Mouse (Mus musculus) embryonic facial prominence, embryonic 15.5 days (tissue): ENCODE measurements around the gene Usp15. TPM values are rescaled to one million over a fixed set of nuclear protein-coding genes. Genes with fewer than 3 reads are reported as not detected.
"Not testable (repeated sequence)": the region's sequence is repeated elsewhere in the genome, so short reads cannot be mapped to it uniquely, and the experiment has no call there.

Source experiments
- ATAC-seq: fragments of 200-750 bp; cut with Nextera tagmentation; 2 replicates; pipeline ENCODE4 v1.8.0; 2017; ENCODE audit warnings: low read depth, moderate TSS enrichment; ENCODE audit not compliant: insufficient number of reproducible peaks, low FRiP score, low TSS enrichment
- H3K27ac ChIP-seq: fragments of 300-500 bp; sonication (generic); replicated peaks from 2 replicates; pipeline ENCODE4 v1.5.1; 2015; ENCODE audit warnings: mild to moderate bottlenecking, inconsistent platforms
- H3K27me3 ChIP-seq: fragments of 300-500 bp; sonication (generic); 2 replicates; pipeline ENCODE4 v1.6.1; 2015; ENCODE audit warnings: inconsistent platforms
- H3K36me3 ChIP-seq: fragments of 300-500 bp; sonication (generic); 2 replicates; pipeline ENCODE4 v1.6.1; 2015; ENCODE audit warnings: mild to moderate bottlenecking, inconsistent platforms
- H3K4me1 ChIP-seq: fragments of 300-500 bp; sonication (generic); 2 replicates; pipeline ENCODE4 v1.6.1; 2015; ENCODE audit warnings: inconsistent platforms
- H3K4me2 ChIP-seq: fragments of 300-500 bp; sonication (generic); replicated peaks from 2 replicates; pipeline ENCODE4 v1.6.1; 2015; ENCODE audit warnings: mild to moderate bottlenecking, inconsistent platforms
- H3K4me3 ChIP-seq: fragments of 300-500 bp; sonication (generic); replicated peaks from 2 replicates; pipeline ENCODE4 v1.5.1; 2015; ENCODE audit warnings: mild to moderate bottlenecking, inconsistent platforms
- H3K9ac ChIP-seq: fragments of 300-500 bp; sonication (generic); 2 replicates; pipeline ENCODE4 v1.6.1; 2015; ENCODE audit warnings: inconsistent platforms
- H3K9me3 ChIP-seq: fragments of 300-500 bp; sonication (generic); replicated peaks from 2 replicates; pipeline ENCODE4 v1.6.1; 2016; ENCODE audit warnings: inconsistent platforms
- WGBS: fragments of 180-500 bp; shearing (Covaris S2); methylation state at CpG from one replicate; pipeline ENCODE4 v1.1.7; 2015; 5-methylcytosine and 5-hydroxymethylcytosine counted together
- polyA plus RNA-seq: library from polyadenylated mRNA; unstranded; fragments of >200 nt; fragmentation: Nextera tagmentation; extraction: Ambion mirVana; gene quantifications from 2 replicates; pipeline ENCODE4 v1.2.1, GENCODE M21; 2015

The Usp15 gene
- 53.9 and 60.5 TPM in 2 replicates for polyA plus RNA-seq

DNA sequence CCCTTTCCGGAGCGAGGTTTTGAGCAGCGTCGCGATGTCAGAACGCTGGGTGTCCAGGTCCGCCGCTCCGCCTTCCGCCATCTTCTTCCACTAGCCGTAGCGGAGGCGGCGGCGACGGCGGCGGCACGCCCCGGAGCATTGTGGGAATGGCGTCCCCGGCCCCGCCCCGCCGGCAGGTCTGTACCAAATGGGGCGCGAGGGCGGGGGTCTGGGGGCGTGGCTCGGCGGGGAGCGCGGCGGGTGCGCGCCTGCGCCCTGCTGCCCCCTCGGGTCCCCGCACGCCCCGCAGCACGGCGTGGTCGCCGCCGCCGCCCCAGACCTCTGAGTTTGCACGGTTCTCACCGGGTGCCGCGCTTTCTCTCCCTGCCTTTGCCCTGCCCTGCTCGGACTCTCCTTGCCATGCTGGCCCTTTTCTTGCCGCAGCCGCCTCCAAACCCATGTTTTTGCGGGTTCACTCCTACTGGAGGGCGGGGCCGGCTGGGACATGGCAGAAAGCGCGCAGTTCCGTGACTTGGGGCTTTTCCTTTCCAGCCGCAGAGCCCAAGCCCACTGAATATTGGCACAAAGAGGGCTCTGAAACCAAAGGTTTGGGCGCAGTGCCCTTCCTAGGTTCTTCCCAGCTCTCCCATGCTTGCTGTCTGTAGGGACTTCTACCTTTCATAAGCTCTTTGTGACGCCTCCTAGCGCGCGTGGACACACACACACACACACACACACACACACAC lies at the start of gene Usp15:
TSS of gene Usp15 (minus strand) at position 161 of the 725 bp plus-strand sequence.
- H3K4me2 ChIP-seq = peak within 1 kb of the TSS; percentile 61
- H3K4me3 ChIP-seq = peak within 1 kb of the TSS; percentile 87
- no peaks in the 10 kb centered on the region for H3K27me3 ChIP-seq
- peak within 1 kb of the TSS; percentile 62 for H3K9ac ChIP-seq
- under 1% methylated on average over 66 of the region's 66 CpGs for WGBS
- no peaks in the 10 kb centered on the region for H3K36me3 ChIP-seq
- peaks cover 8% of the 10 kb centered on the region; the same call in 1 of the 2 replicates for H3K4me1 ChIP-seq
- peak within 1 kb of the TSS; percentile 93 for H3K27ac ChIP-seq
- H3K9me3 ChIP-seq = no peaks in the 10 kb centered on the region
- ATAC-seq = peak; percentile 97

DNA sequence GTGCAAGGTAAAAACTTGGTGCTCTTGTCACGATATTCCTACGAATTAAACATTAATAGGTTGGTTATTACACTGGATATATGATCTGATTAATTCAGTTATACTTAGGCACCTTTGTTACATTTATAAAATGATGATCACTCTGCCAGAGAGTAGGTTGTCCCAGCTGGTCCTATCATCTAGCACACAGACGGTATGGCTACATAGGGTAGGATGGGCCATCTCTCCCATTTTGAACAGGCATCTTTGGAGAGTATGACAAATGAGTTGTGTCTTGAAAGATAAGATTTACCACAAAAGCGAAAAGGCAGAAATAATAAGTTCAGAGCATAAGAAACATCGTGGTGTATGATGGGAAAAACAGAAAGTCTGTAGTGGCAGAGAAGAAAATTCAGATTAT lies 32.6 kb upstream of the Usp15 start:
- no peaks in the 10 kb centered on the region for H3K27me3 ChIP-seq
- no peak overlapping the region for H3K4me3 ChIP-seq
- WGBS = 91% methylated on average over 5 of the region's 5 CpGs
- no peaks in the 10 kb centered on the region for H3K9me3 ChIP-seq
- H3K9ac ChIP-seq = no peak overlapping the region
- H3K4me1 ChIP-seq = no peaks in the 10 kb centered on the region
- ATAC-seq = no peak
- no peak overlapping the region for H3K4me2 ChIP-seq
- no peaks in the 10 kb centered on the region for H3K36me3 ChIP-seq
- no peak overlapping the region for H3K27ac ChIP-seq

DNA sequence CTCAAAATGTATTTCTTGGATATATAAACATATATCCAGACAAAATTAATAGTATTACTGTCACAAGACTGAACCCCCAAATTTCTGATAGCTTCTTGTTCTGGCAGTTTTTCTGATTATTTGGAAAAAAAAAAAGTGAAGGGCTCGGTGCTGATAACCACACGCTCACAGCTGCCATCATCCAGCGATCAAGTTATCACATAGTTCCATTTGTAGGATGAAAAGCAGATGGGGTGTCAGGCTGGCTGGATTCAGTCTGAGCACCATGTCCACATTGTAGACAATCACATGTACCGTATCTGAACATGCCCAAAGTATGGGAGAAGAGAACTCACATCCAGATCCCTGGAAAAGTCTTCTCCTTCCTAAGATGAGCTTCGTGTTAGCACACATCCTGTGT lies 26.0 kb upstream of the Usp15 start:
- Histone ChIP-seq H3K4me1 (no peaks in the 10 kb centered on the region), H3K9ac (no peak overlapping the region), H3K9me3 (no peaks in the 10 kb centered on the region), H3K27me3 (no peaks in the 10 kb centered on the region), H3K36me3 (no peaks in the 10 kb centered on the region), H3K27ac (no peak overlapping the region), H3K4me3 (no peak overlapping the region), H3K4me2 (no peak overlapping the region)
- 86% methylated on average over 5 of the region's 5 CpGs for WGBS
- no peak for ATAC-seq

DNA sequence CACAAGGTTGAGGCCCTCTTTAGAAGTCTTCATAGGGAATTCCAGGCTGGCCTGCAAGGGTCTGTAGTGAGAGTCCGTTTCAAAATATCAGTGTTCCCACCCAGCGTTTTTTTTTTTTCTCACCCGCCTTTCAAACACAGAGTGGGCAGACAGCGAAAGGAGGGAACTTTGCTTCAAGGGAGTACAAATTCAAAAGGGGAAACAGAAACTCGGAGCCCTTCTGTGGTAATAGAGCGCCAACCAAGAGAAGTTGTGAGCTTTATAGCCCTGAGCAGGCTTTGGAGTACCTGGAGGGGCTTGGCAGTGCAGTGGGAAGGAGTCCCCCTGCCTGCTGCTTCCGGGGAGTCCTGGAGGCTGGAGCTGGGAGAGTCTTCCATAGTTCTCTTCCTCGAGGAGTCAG lies 12.7 kb upstream of the Usp15 start:
- Histone ChIP-seq H3K4me1 (no peaks in the 10 kb centered on the region), H3K4me2 (no peak overlapping the region), H3K36me3 (no peaks in the 10 kb centered on the region), H3K9me3 (no peaks in the 10 kb centered on the region), H3K4me3 (no peak overlapping the region), H3K27ac (no peak overlapping the region), H3K27me3 (no peaks in the 10 kb centered on the region), H3K9ac (no peak overlapping the region)
- WGBS = 73% methylated on average over 8 of the region's 8 CpGs
- no peak for ATAC-seq

GRCm38 (mm10) chr10:123208336-123208735 lies 11.5 kb upstream of the Usp15 start:
- no peaks in the 10 kb centered on the region for H3K36me3 ChIP-seq
- H3K4me2 ChIP-seq = no peak overlapping the region
- 93% methylated on average over 9 of the region's 9 CpGs for whole genome bisulfite sequencing
- no peak for ATAC-seq
- no peak overlapping the region for H3K4me3 ChIP-seq
- H3K9ac ChIP-seq = no peak overlapping the region
- H3K4me1 ChIP-seq = no peaks in the 10 kb centered on the region
- H3K27ac ChIP-seq = no peak overlapping the region
- no peaks in the 10 kb centered on the region for H3K9me3 ChIP-seq
- H3K27me3 ChIP-seq = no peaks in the 10 kb centered on the region

GRCm38 (mm10) chr10:123206074-123206473 lies 9.3 kb upstream of the Usp15 start:
- no peaks in the 10 kb centered on the region for H3K9me3 ChIP-seq
- no peak overlapping the region for H3K27ac ChIP-seq
- no peaks in the 10 kb centered on the region for H3K36me3 ChIP-seq
- H3K4me1 ChIP-seq = no peaks in the 10 kb centered on the region
- no peak overlapping the region for H3K9ac ChIP-seq
- no peaks in the 10 kb centered on the region for H3K27me3 ChIP-seq
- no peak overlapping the region for H3K4me2 ChIP-seq
- WGBS = 80% methylated on average over 6 of the region's 6 CpGs
- no peak for ATAC-seq
- H3K4me3 ChIP-seq = no peak overlapping the region

- H3K27ac ChIP-seq, H3K27me3 ChIP-seq, H3K9me3 ChIP-seq, H3K4me2 ChIP-seq, H3K4me3 ChIP-seq, H3K9ac ChIP-seq, ATAC-seq, H3K36me3 ChIP-seq, H3K4me1 ChIP-seq: not testable (repeated sequence)
- 93% methylated on average over 3 of the region's 3 CpGs for WGBS
Observed at GRCm38 (mm10) chr10:123205364-123205763, 8.6 kb upstream of the Usp15 start.

- H3K36me3 ChIP-seq = no peaks in the 10 kb centered on the region
- no peaks in the 10 kb centered on the region for H3K9me3 ChIP-seq
- ATAC-seq = no peak
- no peak overlapping the region for H3K27ac ChIP-seq
- no peak overlapping the region for H3K4me3 ChIP-seq
- H3K4me1 ChIP-seq = no peaks in the 10 kb centered on the region
- 77% methylated on average over 23 of the region's 23 CpGs for WGBS
- H3K27me3 ChIP-seq = no peaks in the 10 kb centered on the region
- no peak overlapping the region for H3K9ac ChIP-seq
- no peak overlapping the region for H3K4me2 ChIP-seq
Observed at GRCm38 (mm10) chr10:123201981-123202758, 5.4 kb upstream of the Usp15 start.

- no peak overlapping the region for H3K9ac ChIP-seq
- no peaks in the 10 kb centered on the region for H3K36me3 ChIP-seq
- 85% methylated on average over 5 of the region's 5 CpGs for WGBS
- no peak for ATAC-seq
- H3K4me1 ChIP-seq = no peaks in the 10 kb centered on the region
- no peaks in the 10 kb centered on the region for H3K9me3 ChIP-seq
- no peaks in the 10 kb centered on the region for H3K27me3 ChIP-seq
- no peak overlapping the region for H3K4me2 ChIP-seq
- no peak overlapping the region for H3K4me3 ChIP-seq
- H3K27ac ChIP-seq = no peak overlapping the region
Observed at GRCm38 (mm10) chr10:123201436-123201835, 4.6 kb upstream of the Usp15 start.

DNA sequence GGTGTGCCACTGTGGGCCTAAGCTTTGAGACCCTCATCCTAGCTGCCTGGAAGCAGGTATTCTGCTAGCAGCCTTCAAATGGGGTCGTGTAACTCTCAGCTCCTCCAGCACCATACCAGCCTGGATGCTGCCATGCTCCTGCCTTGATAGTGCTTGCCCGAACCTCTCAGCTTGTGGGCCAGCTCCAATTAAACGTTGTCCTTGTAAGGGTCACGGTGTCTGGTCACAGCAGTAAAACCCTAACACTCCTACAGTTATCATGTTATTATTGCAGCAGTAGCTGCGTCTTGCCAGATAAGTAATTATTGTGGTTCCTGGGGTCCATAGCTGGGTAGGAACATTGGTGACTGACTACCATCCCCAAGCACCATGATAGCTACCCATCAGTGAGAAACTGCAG lies 4.2 kb upstream of the Usp15 start:
- Histone ChIP-seq H3K9me3 (no peaks in the 10 kb centered on the region), H3K4me3 (no peak overlapping the region), H3K36me3 (no peaks in the 10 kb centered on the region), H3K27me3 (no peaks in the 10 kb centered on the region), H3K27ac (no peak overlapping the region), H3K4me1 (no peaks in the 10 kb centered on the region), H3K9ac (no peak overlapping the region), H3K4me2 (no peak overlapping the region)
- ATAC-seq = no peak
- WGBS = 94% methylated on average over 5 of the region's 5 CpGs

GRCm38 (mm10) chr10:123200320-123200659 lies 3.5 kb upstream of the Usp15 start:
- Histone ChIP-seq H3K27ac (no peak overlapping the region), H3K4me2 (no peak overlapping the region), H3K27me3 (no peaks in the 10 kb centered on the region), H3K9ac (no peak overlapping the region), H3K4me3 (no peak overlapping the region), H3K4me1 (peaks cover 4% of the 10 kb centered on the region; the same call in 1 of the 2 replicates), H3K9me3 (no peaks in the 10 kb centered on the region), H3K36me3 (no peaks in the 10 kb centered on the region)
- WGBS = 77% methylated on average over 8 of the region's 8 CpGs
- no peak for ATAC-seq
